Mouse (Mus musculus): ENCODE measurements around the gene Msrb2. TPM values are rescaled to one million over a fixed set of nuclear protein-coding genes. Genes with fewer than 3 reads are reported as not detected.

The Msrb2 gene
- total RNA-seq, 4 experiments from 2014 or later, result 16.8 to 18.0 (median 17.5) TPM

DNA sequence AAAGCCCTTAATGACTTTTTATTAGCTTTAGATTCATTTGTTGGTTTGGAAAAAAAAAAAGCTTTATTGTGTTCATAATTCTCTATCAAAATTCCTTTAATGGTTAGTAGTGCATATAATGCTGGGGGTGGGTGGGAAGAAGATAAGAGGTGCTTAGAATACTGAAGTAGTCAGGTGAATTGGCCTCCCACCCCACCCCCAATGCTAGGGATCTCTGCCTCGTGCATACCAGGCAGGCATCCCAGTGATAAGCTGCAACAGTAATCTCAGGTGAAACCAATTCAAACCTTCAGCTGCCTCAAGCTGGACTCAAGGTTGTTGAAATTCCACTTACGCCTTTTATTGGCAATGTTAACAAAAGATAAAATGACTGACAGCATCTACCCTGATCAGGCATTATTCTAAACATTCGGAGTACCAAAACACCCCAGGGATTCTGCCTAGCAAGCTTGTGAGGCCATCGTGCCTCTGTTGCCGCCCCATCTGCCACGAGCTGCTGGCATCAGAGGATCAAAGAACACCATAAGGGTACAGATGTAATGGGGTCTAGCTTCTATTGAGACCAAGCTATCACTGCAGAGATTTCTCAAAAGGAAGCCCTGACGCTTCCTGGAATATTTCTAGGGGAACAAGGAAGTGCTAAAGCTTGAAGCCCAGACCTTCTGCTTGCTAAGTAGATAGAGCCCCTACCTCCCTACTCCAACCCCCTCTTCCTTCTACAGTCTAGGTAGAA, 19.3 kb downstream of the Msrb2 start:
- no peak for DNase-seq (ENCODE audit: low spot score in 2 of 2)

DNA sequence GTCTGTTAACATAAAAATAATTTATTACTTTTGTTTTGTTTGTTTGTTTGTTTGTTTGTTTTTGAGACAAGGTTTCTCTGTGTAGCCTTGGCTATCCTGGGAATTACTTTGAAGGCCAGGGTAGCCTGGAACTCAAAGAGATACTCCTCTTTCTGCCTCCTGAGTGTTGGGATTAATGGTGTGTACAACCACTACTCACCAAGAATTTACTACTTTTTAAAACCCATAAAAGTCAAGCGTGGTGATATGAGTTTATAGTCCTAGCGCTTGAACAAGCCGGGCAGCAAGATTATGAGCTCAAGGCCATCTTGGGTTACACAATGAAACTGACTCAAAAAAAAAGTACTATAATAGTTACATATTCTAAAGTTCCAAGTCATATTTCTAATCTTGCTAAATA, 20.4 kb downstream of the Msrb2 start:
- no peak for DNase-seq (ENCODE audit: low spot score in 2 of 2)

DNA sequence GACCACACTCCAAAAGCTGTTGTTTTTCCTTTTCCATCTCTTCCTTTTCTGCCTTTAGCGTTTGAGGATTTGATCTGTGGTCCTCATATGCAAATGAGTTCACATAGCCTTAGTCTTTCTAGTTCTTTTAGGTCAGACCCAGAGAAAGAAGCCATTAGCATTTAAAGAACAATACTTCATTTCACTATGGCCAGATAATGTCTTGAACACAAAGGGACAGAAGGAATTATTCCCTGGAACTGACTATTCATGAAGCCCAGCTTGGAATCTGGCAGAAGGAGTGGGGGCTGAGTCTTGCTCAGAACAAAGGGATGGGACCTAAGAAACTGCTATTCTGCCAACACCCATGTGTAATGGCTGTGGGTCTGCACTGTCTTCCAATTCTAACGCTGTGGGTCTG, 21.6 kb downstream of the Msrb2 start:
- no peak for DNase-seq (ENCODE audit: low spot score in 2 of 2)

DNA sequence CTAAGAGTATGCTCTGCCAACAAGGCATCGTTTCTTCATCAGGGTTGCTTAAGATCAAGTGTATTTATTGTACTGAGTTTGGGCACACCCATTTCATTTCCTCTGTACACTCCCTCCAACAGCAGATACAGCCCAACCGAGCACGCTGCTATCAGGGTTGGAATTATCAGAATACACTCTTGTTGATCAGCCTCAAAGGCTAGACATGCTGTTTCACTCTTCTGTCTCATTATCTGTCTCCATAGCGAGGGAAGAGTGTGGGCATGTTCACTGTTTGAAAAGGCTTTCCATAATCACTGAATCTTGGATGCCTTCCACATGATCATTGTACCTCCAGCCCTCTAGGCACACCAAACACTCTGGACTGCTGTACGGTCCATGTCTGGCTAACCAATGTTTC, 34.2 kb downstream of the Msrb2 start:
- DNase-seq (ENCODE audit: low spot score in 2 of 2), result no peak

DNA sequence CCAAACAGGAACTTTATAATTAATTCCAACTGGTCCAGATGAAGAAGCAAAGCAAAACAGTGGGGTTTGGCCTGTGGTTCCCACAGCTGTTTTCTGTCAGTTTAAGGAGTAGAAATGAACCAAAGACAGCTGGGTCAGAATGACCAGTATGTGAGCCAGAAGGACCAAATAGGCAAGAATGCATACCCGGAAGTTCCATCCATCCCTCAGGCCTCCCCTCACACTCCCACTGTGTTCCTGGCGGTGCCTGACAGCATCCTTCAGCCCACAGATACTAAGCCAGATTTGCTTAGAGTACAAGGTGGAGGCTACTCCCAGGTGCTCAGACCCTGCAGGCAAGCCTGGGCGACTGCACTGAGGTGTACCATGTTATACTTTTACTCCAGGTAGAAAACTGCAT, 35.3 kb downstream of the Msrb2 start:
- DNase-seq (ENCODE audit: low spot score in 2 of 2), result no peak

DNA sequence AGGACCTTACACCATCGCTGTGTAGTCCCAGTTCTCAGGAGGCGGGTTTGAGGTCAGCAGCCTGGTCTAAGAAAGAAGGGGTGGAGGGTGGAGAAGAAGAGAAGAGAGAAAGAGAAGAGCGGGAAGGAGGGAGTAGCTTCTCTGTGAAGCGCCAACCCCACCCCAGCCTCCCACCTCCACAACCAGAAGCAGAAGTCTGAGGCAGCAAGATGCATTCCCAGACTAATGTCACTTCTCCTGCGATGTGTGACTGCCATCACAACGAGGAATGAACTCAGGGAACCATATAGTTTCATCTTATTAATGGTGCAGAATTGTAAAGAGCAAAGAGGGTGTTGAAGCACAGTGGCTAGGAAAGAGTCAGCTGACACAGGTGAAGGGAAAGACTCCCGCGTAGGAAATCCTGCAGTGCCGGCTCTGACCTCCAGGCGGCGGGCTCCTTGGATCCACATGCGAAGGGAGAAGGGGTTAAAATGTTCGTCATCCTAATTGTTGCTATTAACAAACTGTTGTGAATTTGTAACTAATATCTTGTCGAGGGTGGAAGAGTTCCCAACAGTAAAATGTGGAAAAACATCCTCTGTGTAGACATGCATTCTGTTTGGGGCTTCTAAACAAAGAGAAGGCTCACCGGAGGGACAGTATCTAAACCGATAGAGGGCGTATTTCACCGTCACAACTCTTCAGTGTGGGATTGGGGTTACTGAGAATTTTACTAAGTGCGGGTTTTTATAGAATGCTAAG, 43.2 kb downstream of the Msrb2 start:
- peak; percentile 10 to 25 for DNase-seq (ENCODE audit: low spot score in 2 of 2)

DNA sequence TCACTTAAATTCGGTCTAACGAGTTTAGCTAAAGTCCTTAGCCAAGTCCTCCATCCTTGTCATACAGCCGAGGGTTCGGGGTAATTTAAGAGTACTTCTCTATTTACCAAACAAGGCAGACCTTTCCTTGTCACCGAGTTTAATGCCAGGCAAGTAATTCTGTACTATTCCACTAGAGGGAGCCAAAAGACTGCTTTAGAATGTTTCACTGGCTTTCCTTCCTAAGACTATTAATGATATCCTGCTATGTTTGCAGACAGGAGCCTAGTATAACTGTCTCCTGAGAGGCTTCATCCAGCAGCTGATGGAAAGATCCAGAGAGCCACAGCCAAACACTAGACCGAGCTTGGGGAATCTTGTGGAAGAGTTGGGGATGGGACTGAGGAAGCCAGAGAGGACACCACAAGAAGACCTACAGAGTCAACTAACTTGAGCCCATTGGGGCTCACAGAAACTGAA, 43.9 kb downstream of the Msrb2 start:
- DNase-seq (ENCODE audit: low spot score in 2 of 2), result peak in 1 of 2 experiments; percentile 11

DNA sequence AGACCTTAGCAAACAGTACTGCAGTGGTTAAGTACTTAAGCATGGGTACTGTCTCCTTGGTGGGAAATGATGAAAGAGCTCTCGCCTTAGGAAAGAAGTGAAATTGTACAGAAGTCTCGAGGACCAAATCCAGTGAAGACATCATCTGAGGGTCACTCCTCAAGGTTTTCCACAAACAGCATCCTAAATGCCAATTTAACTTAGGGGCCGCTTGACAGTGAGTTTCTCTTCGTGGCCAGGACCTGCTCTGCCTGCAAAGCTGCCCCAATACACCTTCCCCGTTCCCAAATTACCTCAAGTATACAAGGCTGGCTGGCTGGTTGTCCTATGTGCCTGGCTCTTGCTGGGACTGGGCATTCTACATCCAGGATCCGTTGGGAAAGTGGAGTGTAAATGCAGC, 44.8 kb downstream of the Msrb2 start:
- no peak for DNase-seq (ENCODE audit: low spot score in 2 of 2)

DNA sequence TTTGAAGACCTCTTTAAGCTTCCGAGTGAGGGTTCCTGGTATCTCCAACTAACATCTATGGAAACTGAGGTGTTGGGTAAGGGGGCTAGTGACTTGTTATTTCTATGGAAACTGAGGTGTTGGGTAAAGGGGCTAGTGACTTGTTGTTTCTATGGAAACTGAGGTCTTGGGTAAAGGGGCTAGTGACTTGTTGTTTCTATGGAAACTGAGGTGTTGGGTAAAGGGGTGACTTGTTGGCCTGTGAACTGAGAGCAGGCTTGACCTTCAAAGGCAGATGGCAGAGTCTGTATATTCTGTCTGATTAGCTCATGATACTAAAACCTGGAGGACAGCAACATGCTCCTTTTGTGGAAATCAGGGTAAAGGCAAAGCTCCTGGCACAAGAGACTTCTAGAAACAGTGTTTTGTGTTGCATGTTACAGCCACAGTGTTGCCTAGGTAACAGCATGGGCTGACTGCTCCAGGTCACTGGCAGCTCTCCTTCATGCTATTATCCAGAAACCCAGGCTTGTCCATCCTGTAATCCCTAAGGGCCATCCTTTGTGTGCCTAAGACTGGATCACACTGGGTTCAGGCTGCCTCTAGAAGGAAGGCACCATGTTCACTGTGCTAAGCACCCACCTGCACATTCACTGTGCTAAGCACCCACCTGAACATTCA, 48.6 kb downstream of the Msrb2 start:
- DNase-seq (ENCODE audit: low spot score in 2 of 2), result no peak

DNA sequence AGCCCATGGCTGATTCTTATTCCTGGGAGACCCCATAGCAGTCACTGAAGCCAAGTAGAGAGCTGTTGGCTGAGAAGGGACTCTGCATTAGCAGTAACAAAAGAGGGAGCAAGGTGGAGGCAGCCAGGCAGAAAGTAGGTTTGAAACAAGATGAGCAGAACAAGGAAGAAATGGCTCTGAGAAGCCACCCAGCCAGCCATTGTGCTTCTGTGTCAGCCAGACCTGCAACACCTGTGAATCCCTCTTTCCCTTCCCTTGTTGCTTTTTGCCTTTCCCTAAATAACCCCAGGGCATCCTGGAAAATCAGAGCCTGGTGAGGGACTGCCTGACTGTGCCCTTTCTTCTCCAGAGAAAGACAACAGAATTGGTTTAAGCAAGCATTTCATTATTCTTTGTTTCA, 51.0 kb downstream of the Msrb2 start:
- DNase-seq (ENCODE audit: low spot score in 2 of 2), result no peak

DNA sequence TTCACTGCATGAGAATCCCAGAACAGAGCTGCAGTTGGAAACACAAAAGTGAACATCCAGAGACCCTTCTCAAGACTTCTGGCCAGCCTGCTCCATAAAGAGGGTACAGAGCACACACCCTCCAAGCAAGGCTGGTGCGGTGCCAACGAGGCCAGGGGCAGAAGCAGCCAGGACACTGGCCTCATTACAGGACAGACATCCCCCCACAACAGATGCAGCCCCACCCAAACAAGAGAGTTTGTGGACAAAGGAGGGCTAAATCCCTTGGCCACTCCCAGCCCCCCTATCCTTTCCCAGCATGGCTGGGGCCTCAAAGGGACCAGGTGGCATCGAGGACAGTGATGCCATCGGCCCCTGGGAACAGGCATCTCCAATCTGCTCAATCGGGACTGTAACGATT, 51.8 kb downstream of the Msrb2 start:
- no peak for DNase-seq (ENCODE audit: low spot score in 2 of 2)

DNA sequence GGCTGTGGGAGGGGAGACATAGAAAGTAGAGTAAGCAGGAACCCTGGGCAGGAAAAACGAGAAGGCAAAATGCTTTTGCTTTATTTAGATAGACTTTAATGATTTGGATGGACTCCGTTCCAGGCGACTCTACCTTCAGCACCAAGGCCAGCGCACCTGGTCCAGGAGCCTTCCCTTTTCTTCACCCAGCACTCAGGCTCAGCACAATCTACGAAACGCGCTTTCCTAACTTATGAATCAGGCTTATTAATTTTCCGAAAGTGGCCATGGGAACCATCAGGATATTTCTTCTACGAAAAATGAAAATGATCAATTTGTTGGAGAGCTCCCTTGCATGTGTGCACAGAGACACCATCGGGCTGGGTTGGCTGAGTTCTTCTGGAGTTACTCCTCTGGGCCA, 57.8 kb downstream of the Msrb2 start:
- no peak for DNase-seq (ENCODE audit: low spot score in 2 of 2)

DNA sequence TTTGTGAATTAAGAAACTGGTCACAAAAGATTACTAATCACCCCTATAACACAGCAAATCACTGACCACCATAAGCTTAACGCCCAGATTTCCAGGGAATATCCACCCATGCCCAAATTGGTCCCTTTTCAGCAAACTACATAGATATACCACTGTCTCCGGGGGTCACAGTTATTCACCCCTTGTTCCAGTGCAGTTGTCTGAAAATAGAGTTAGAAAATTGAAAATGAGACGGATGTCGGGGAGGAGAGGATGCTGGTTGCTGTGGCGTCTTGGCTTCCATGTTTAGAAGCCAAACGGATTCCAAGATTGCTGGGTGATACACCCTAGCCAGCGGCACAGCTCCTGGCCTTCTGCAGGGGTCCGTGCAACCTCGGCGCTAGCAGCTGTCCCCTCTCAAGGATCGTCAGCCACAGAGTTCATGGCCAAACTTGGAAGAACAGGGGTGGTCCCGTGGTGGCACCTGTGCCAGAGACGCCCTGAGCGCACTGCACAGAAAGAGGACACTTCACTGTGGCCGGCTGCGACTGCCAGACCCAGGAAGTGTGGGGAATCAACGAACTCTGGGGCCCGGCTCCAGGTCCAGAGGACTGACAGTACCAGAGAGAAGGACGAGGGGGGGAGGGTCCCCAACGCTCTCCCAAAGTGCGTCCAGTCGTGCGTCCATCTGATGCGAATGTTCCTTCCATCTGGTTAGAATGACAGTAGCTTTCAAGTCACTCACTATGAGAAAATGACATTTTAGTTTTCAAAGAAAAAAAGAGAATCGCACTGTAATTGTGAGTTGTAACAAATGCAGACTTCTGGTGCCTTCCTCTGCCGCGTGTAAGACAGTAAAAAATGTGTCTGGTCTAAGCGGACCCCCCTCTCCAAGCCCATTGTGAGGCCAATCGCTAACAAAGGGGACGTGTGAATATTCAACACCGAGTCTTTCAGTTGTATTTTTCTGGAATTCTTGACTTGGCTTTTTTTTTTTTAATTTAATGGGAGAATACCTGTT, 58.8 kb downstream of the Msrb2 start:
- DNase-seq (ENCODE audit: low spot score in 2 of 2), result no peak

DNA sequence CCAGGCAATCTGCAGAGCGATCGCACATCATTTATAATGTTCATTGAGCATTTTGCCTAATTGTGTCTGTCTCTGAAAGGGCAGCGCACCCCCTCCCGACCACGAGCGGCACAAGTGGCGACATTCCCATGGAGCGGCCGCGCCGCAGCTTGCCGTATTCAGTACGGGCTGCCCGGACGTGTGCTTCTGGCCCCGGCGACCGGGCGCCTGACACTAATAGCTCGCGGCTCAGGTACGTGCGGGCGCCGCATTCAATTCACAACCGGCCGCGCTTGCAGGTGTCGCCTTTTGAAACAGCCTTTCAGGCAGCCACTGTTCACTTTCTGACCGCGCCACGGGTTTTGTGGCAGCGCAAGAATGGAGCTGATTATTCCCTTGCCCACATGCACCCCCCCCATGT, 59.5 kb downstream of the Msrb2 start:
- no peak for DNase-seq (ENCODE audit: low spot score in 2 of 2)

DNA sequence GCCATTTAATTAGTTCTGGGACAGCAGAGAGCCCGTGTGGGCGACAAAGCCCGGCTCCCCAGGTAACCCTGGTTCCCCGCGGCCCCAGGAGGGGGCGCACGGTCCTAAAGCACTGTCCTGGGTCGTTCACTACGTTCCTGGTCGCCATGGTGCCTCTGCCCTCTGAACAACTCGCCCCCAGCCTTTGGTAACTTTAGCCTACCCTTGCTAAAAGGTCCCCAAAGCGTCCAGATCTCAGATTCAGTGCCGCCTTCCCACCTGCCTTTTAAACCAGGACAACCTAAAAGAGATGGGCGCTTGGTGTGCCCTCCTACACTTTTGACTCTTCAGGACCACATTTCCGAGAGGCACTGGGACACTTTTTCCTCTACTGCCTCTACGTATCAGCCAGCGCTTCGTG, 59.9 kb downstream of the Msrb2 start:
- no peak for DNase-seq (ENCODE audit: low spot score in 2 of 2)

DNA sequence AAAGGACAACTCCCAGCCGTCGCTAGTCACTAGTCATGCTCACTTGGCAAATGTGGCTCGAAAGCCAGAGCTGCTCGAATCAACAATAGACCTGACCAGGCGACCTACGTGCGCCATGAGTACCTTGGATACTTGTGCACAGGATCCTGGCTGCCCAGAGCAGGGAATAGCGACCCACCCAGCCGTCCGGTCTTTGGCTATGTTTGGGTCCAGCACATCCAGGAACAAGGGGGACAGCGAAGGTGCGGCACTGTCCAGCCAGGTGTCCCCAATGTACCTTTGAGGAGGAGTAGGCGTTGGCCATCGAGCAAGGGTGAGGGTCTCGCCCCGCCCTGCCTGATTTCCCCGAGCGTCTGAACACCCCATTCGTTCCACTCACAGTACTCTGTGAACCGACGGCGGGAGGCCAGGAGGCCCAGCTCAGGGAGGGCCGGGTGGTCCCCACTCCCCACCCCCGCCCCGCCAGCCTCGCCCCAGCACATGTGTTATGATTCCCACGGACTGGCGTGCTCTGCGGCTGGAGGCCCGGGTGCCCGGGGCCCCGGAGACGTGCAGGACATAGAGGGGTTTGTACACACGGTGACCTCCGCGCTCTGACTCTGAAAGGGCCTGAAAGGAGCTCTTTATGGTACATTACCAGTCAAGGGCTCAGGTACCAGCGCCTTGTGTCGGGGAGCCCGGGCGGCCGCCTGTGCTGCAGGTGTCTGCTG, 60.5 kb downstream of the Msrb2 start:
- DNase-seq (ENCODE audit: low spot score in 2 of 2), result no peak

DNA sequence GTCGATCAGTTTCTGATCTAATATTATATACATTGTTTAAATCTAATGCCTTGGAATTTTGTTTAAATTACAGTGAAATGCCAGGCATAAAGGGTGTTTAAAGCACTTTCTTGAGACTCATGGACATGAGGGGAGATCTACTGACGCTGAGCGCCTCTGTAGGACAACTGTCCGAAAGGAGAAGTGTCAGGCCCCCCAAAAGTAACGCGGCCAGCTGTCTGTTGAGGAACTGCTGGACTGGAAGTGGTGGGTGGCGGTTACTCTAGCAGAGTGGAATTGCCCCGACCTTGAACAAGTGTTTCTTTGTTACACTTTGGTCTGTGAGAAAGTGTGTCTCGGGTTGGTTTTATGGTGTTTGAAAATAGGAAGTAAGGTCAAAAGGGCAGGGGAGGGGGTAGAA, 73.1 kb downstream of the Msrb2 start:
- DNase-seq (ENCODE audit: low spot score in 2 of 2), result no peak

Data from gastrocnemius, adult 8-10 months (tissue).